Mouse (Mus musculus): ENCODE data around the gene Ruvbl1.

Ruvbl1 gene

GRCm38 (mm10) chr6:88545397-88545790 is 80.2 kb downstream of the Ruvbl1 start:
- DNase-seq (ENCODE audit: low spot score), result no peak
